Mouse (Mus musculus): Measurements from ENCODE around the gene Ak3.

DNA sequence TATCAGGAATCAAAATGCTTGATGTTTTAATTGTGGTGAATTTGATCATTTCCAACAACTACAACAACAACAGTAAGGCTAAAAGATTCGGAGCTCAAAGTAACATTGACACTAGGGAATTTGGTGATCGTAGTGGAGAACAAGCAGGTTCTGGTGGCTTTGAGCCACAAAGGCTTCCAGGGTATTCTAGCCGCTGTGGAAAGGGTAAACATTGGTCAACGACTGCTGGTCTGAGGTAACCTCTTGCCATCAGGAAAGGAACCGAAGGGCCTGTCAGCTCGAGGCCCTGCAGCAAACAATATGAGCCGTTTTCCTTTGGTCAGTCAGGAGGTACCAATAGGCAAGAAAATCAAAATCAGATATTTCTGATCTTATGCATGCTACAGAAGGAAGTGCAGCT lies 65.1 kb downstream of the Ak3 start:
- TF ChIP-seq CTCF (IDR thresholded peaks at IDR 0.05; ENCODE audit: extremely low read depth, insufficient read depth, insufficient read length, insufficient replicate concordance): no peak
- TF ChIP-seq POLR2A (IDR thresholded peaks at IDR 0.05; ENCODE audit: low read depth, low read length): no peak
